Mouse (Mus musculus) midbrain, embryonic 14.5 days (tissue): ENCODE results near the gene Tmem87b. TPM values are rescaled to one million over a fixed set of nuclear protein-coding genes. Genes with fewer than 3 reads are reported as not detected.

ENCODE experiments used
- ATAC-seq: fragments of 200-750 bp; cut with Nextera tagmentation; 2 replicates; pipeline ENCODE4 v1.8.0; 2017; ENCODE audit warnings: moderate number of reproducible peaks, moderate library complexity; ENCODE audit not compliant: low FRiP score, low TSS enrichment
- DNase-seq: peaks from one replicate; pipeline ENCODE4 v3.0.0-alpha.2; 2015
- H3K27ac ChIP-seq: fragments of 300-500 bp; sonication (generic); replicated peaks from 2 replicates; pipeline ENCODE4 v1.5.1; 2014; ENCODE audit warnings: mild to moderate bottlenecking, low read depth, low read length, moderate library complexity
- H3K27me3 ChIP-seq: fragments of 300-500 bp; sonication (generic); 2 replicates; pipeline ENCODE4 v1.6.1; 2014; ENCODE audit warnings: low read length, control low read depth, mixed read lengths; ENCODE audit not compliant: control insufficient read depth, insufficient read depth
- H3K36me3 ChIP-seq: fragments of 300-500 bp; sonication (generic); 2 replicates; pipeline ENCODE4 v1.6.1; 2014; ENCODE audit warnings: low read length, control low read depth; ENCODE audit not compliant: control insufficient read depth, insufficient read depth
- H3K4me1 ChIP-seq: fragments of 300-500 bp; sonication (generic); 2 replicates; pipeline ENCODE4 v1.6.1; 2014; ENCODE audit warnings: mild to moderate bottlenecking, antibody characterized with exemption, low read length, control low read depth; ENCODE audit not compliant: control insufficient read depth, insufficient read depth
- H3K4me2 ChIP-seq: fragments of 300-500 bp; sonication (generic); 2 replicates; pipeline ENCODE4 v1.6.1; 2014; ENCODE audit warnings: mild to moderate bottlenecking, low read length, moderate library complexity
- H3K4me3 ChIP-seq: fragments of 300-500 bp; sonication (generic); replicated peaks from 2 replicates; pipeline ENCODE4 v1.5.1; 2014; ENCODE audit warnings: low read depth, low read length
- H3K9ac ChIP-seq: fragments of 300-500 bp; sonication (generic); replicated peaks from 2 replicates; pipeline ENCODE4 v1.6.1; 2014; ENCODE audit warnings: mild to moderate bottlenecking, low read length, moderate library complexity
- H3K9me3 ChIP-seq: fragments of 300-500 bp; sonication (generic); 2 replicates; pipeline ENCODE4 v1.6.1; 2016; ENCODE audit warnings: low read length, control low read depth, mixed read lengths; ENCODE audit not compliant: control insufficient read depth
- WGBS: fragments of 180-500 bp; shearing (Covaris S2); extraction: QIAGEN DNeasy Blood & Tissue Kit; methylation state at CpG from one replicate; pipeline ENCODE4 v1.1.7; 2014; 5-methylcytosine and 5-hydroxymethylcytosine counted together
- polyA plus RNA-seq: library from polyadenylated mRNA; unstranded; fragments of >200 nt; fragmentation: Nextera tagmentation; extraction: Ambion mirVana; gene quantifications from 2 replicates; pipeline ENCODE4 v1.2.1, GENCODE M21; 2014

Tmem87b gene
- polyA plus RNA-seq, 1 experiment from 2014 or later, result 39.0 TPM

GRCm38 (mm10) chr2:128786341-128786740, 31.6 kb upstream of the Tmem87b start:
- H3K27ac ChIP-seq, result no peak overlapping the region
- H3K4me3 ChIP-seq, result no peak overlapping the region
- H3K36me3 ChIP-seq, result no peaks in the 10 kb centered on the region
- no peaks in the 10 kb centered on the region; the same call in 1 of the 2 replicates for H3K4me1 ChIP-seq
- ATAC-seq, result no peak
- no peak overlapping the region for H3K4me2 ChIP-seq
- H3K27me3 ChIP-seq, result no peaks in the 10 kb centered on the region
- no peaks in the 10 kb centered on the region for H3K9me3 ChIP-seq
- no peak overlapping the region for H3K9ac ChIP-seq
- WGBS, result 17% methylated on average over 5 of the region's 5 CpGs
- peak; percentile 7 for DNase-seq

- ATAC-seq (no peak), DNase-seq (no peak)
- Histone ChIP-seq H3K27ac (no peak overlapping the region), H3K4me3 (no peak overlapping the region), H3K9me3 (no peaks in the 10 kb centered on the region), H3K4me1 (no peaks in the 10 kb centered on the region; the same call in 1 of the 2 replicates), H3K27me3 (no peaks in the 10 kb centered on the region), H3K9ac (no peak overlapping the region), H3K4me2 (no peak overlapping the region), H3K36me3 (no peaks in the 10 kb centered on the region)
- WGBS, result 56% methylated on average over 1 of the region's 1 CpGs
Measured at GRCm38 (mm10) chr2:128786795-128787194, 31.1 kb upstream of the Tmem87b start.

- DNase-seq (no peak), ATAC-seq (no peak)
- H3K36me3 ChIP-seq, result no peaks in the 10 kb centered on the region
- no peak overlapping the region for H3K4me3 ChIP-seq
- 91% methylated on average over 3 of the region's 3 CpGs for WGBS
- H3K9ac ChIP-seq, result no peak overlapping the region
- H3K4me1 ChIP-seq, result no peaks in the 10 kb centered on the region; the same call in 1 of the 2 replicates
- H3K27me3 ChIP-seq, result no peaks in the 10 kb centered on the region
- no peak overlapping the region for H3K27ac ChIP-seq
- no peaks in the 10 kb centered on the region for H3K9me3 ChIP-seq
- no peak overlapping the region for H3K4me2 ChIP-seq
Measured at GRCm38 (mm10) chr2:128787805-128788204, 30.1 kb upstream of the Tmem87b start.

GRCm38 (mm10) chr2:128790875-128791614, 26.9 kb upstream of the Tmem87b start:
- WGBS, result 90% methylated on average over 11 of the region's 11 CpGs
- H3K4me2 ChIP-seq, result no peak overlapping the region
- no peak overlapping the region for H3K4me3 ChIP-seq
- no peak for DNase-seq
- no peaks in the 10 kb centered on the region for H3K36me3 ChIP-seq
- no peak overlapping the region for H3K9ac ChIP-seq
- no peaks in the 10 kb centered on the region for H3K27me3 ChIP-seq
- H3K9me3 ChIP-seq, result no peaks in the 10 kb centered on the region
- H3K27ac ChIP-seq, result no peak overlapping the region
- H3K4me1 ChIP-seq, result no peaks in the 10 kb centered on the region; the same call in 1 of the 2 replicates
- ATAC-seq, result no peak

- no peaks in the 10 kb centered on the region for H3K27me3 ChIP-seq
- H3K9ac ChIP-seq, result no peak overlapping the region
- no peaks in the 10 kb centered on the region for H3K4me1 ChIP-seq
- DNase-seq (no peak), ATAC-seq (no peak)
- H3K27ac ChIP-seq, result no peak overlapping the region
- no peaks in the 10 kb centered on the region for H3K36me3 ChIP-seq
- H3K4me2 ChIP-seq, result no peak overlapping the region
- WGBS, result 82% methylated on average over 6 of the region's 6 CpGs
- H3K4me3 ChIP-seq, result no peak overlapping the region
- H3K9me3 ChIP-seq, result no peaks in the 10 kb centered on the region
Measured at GRCm38 (mm10) chr2:128793958-128794357, 24.0 kb upstream of the Tmem87b start.

- no peak for ATAC-seq
Measured at GRCm38 (mm10) chr2:128796463-128796862, 21.5 kb upstream of the Tmem87b start.

GRCm38 (mm10) chr2:128803441-128803840, 14.5 kb upstream of the Tmem87b start:
- no peak overlapping the region for H3K27ac ChIP-seq
- no peak overlapping the region for H3K4me3 ChIP-seq
- H3K4me1 ChIP-seq, result no peaks in the 10 kb centered on the region
- no peak overlapping the region for H3K9ac ChIP-seq
- no peaks in the 10 kb centered on the region for H3K27me3 ChIP-seq
- ATAC-seq (no peak), DNase-seq (no peak)
- H3K9me3 ChIP-seq, result no peaks in the 10 kb centered on the region
- no peaks in the 10 kb centered on the region for H3K36me3 ChIP-seq
- no peak overlapping the region for H3K4me2 ChIP-seq
- 93% methylated on average over 4 of the region's 4 CpGs for WGBS

More at GRCm38 (mm10) chr2:128796463-128796862, 21.5 kb upstream of the Tmem87b start:
- no peaks in the 10 kb centered on the region for H3K4me1 ChIP-seq
- H3K27ac ChIP-seq, result no peak overlapping the region
- no peaks in the 10 kb centered on the region for H3K36me3 ChIP-seq
- no peak for DNase-seq
- H3K9ac ChIP-seq, result no peak overlapping the region
- 85% methylated on average over 6 of the region's 6 CpGs for WGBS
- no peaks in the 10 kb centered on the region for H3K9me3 ChIP-seq
- no peak overlapping the region for H3K4me3 ChIP-seq
- no peaks in the 10 kb centered on the region for H3K27me3 ChIP-seq
- H3K4me2 ChIP-seq, result no peak overlapping the region

- Histone ChIP-seq H3K9me3 (no peaks in the 10 kb centered on the region), H3K4me2 (no peak overlapping the region), H3K4me1 (no peaks in the 10 kb centered on the region), H3K36me3 (no peaks in the 10 kb centered on the region), H3K9ac (no peak overlapping the region), H3K27me3 (no peaks in the 10 kb centered on the region), H3K4me3 (no peak overlapping the region), H3K27ac (no peak overlapping the region)
- ATAC-seq (no peak), DNase-seq (no peak)
- 75% methylated on average over 4 of the region's 4 CpGs for WGBS
Measured at GRCm38 (mm10) chr2:128805341-128805740, 12.6 kb upstream of the Tmem87b start.

GRCm38 (mm10) chr2:128806561-128806960, 11.4 kb upstream of the Tmem87b start:
- H3K4me2 ChIP-seq, result no peak overlapping the region
- H3K4me1 ChIP-seq, result no peaks in the 10 kb centered on the region
- no peak overlapping the region for H3K4me3 ChIP-seq
- no peaks in the 10 kb centered on the region for H3K9me3 ChIP-seq
- H3K27ac ChIP-seq, result no peak overlapping the region
- ATAC-seq (no peak), DNase-seq (no peak)
- H3K36me3 ChIP-seq, result no peaks in the 10 kb centered on the region
- H3K27me3 ChIP-seq, result no peaks in the 10 kb centered on the region
- WGBS, result 85% methylated on average over 8 of the region's 8 CpGs
- no peak overlapping the region for H3K9ac ChIP-seq
